Mouse (Mus musculus): ENCODE measurements at regions not wholly inside any gene's neighbourhood (a gene's known extent, or its start where the extent isn't known, plus 50 kb on each side); places are given as distances from the start of the nearest gene placed in this dataset.

DNA sequence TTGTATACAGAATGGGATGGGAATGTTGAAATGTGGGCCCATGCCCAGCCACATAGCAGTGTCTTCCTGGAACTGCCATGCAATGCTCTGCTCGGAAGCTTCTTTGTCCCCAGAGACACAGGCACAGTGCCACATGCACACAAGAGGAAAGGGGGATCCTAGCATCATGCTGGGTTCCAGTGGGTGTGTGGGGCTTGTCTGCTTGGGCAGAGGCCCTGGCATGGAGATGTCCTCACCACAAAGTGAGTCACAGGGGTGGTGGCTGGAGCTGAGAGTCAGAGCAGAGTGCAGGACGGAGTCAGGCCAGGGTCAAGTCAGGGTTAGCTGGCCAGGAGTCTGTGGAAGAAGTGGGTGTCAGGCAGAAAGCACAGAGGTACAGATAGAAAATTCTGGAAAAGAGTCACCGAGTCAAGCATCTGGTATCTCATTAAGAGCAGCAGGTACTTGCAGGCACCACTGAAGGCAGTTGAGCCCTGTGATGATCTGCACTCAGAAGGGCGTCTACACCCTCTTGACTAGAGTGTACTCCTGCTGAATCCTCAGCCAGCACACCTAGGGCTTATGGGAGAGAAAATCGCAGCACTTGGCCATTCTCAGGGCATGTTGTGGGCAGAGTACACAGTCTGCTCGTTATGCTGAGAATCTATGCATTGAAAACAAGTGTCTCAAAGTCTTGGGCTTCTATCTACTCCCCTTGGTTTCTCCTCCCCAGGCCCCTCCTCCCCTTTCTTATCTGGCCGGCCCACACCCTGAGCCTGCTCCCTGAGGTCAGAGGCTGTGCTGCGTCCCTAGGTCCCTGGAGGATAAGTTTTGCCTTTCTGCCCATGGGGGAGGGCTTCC lies 85.3 kb downstream of the Ackr3 start:
- DNase-seq (ENCODE audit: low read depth in 1 of 2, low spot score in 2 of 2): no peak
- Histone ChIP-seq H3K27me3 (ENCODE audit: control insufficient read depth, insufficient read depth, low read length) (no peaks in the 10 kb centered on the region), H3K36me3 (ENCODE audit: control insufficient read depth, insufficient read depth, low read length) (no peaks in the 10 kb centered on the region), H3K27ac (ENCODE audit: insufficient read depth, low read length) (peak overlapping the region; percentile 25; the same call in 1 of the 2 replicates), H3K4me1 (ENCODE audit: control insufficient read depth, insufficient read depth, insufficient read length) (no peaks in the 10 kb centered on the region), H3K4me3 (ENCODE audit: extremely low read depth, insufficient read depth, insufficient read length) (no peak overlapping the region)
- 53% methylated on average over 8 of the region's 8 CpGs for WGBS
- TF ChIP-seq POLR2A (IDR thresholded peaks at IDR 0.05; ENCODE audit: low read depth, low read length): no peak
- TF ChIP-seq CTCF (IDR thresholded peaks at IDR 0.05; ENCODE audit: extremely low read depth, insufficient read depth, insufficient read length, insufficient replicate concordance): no peak

DNA sequence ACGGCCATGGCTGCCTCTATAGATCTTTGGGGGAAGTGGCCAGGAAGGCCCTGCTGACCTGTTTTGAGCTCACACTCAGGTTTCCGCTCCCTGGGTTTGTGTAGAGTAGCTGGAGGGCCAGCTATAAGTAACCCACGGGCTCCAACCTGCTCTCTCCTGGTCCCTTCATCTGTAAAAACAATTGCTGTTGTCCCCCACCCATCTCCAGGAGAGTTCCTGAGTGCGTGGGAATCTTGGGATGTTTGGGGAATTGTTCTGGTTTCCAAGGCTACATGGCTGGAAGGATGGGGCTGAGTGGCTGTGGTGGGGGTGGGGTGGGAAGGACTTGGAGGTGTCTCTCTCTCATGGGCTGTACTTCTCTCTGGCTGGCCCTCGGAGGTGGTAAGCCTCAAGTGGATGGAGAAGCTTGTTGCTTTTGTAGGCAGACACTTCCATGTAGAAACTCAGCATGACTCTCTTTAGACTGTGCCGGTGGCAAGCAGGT lies 86.0 kb downstream of the Ackr3 start:
- H3K4me1 ChIP-seq (ENCODE audit: control insufficient read depth, insufficient read depth, insufficient read length): no peaks in the 10 kb centered on the region
- no peak overlapping the region for H3K4me3 ChIP-seq (ENCODE audit: extremely low read depth, insufficient read depth, insufficient read length)
- no peaks in the 10 kb centered on the region for H3K27me3 ChIP-seq (ENCODE audit: control insufficient read depth, insufficient read depth, low read length)
- no peak overlapping the region for H3K27ac ChIP-seq (ENCODE audit: insufficient read depth, low read length)
- 36% methylated on average over 6 of the region's 6 CpGs for WGBS
- TF ChIP-seq CTCF (IDR thresholded peaks at IDR 0.05; ENCODE audit: extremely low read depth, insufficient read depth, insufficient read length, insufficient replicate concordance) (no peak), POLR2A (IDR thresholded peaks at IDR 0.05; ENCODE audit: low read depth, low read length) (no peak)
- no peak for DNase-seq (ENCODE audit: low read depth in 1 of 2, low spot score in 2 of 2)
- H3K36me3 ChIP-seq (ENCODE audit: control insufficient read depth, insufficient read depth, low read length): no peaks in the 10 kb centered on the region

DNA sequence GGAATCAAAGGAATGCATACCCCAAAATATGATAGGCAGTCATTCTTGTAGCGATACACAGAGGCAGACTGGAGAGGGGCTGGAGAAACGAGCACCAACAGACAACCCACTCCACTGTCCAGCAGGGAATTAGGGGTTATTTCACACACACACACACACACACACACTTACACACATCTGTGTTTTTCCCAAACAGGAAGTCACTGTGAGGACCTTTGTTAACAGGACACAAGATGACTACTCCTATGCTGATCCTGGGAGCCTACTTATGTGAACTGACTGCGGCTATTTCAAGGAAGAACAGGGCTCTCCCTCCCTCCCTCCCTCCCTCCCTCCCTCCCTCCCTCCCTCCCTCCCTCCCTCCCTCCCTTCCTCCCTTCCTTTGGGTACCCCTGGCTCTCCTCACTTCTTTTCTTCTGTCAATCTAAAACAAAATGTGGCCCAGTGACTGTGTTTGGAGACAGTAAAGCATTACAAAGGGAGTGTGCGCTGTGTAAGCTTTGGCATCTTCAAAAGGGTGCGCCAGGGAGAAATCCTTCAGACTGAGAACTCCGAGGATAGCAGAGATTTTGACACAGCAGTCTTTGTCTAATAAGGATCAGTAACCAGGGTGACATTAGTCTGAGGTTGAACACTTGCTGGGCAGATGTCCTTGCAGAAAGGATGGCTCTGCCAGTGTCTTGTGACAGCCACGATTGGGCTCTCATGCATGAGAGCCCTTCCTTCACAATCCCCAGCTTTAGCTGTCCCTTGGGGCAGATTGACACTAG lies 86.8 kb downstream of the Ackr3 start:
- DNase-seq (ENCODE audit: low read depth in 1 of 2, low spot score in 2 of 2): no peak
- H3K27me3 ChIP-seq (ENCODE audit: control insufficient read depth, insufficient read depth, low read length): no peaks in the 10 kb centered on the region
- TF ChIP-seq CTCF (IDR thresholded peaks at IDR 0.05; ENCODE audit: extremely low read depth, insufficient read depth, insufficient read length, insufficient replicate concordance) (no peak), POLR2A (IDR thresholded peaks at IDR 0.05; ENCODE audit: low read depth, low read length) (no peak)
- H3K4me1 ChIP-seq (ENCODE audit: control insufficient read depth, insufficient read depth, insufficient read length): no peaks in the 10 kb centered on the region
- WGBS: 73% methylated on average over 7 of the region's 7 CpGs
- H3K36me3 ChIP-seq (ENCODE audit: control insufficient read depth, insufficient read depth, low read length): no peaks in the 10 kb centered on the region
- H3K27ac ChIP-seq (ENCODE audit: insufficient read depth, low read length): no peak overlapping the region
- no peak overlapping the region for H3K4me3 ChIP-seq (ENCODE audit: extremely low read depth, insufficient read depth, insufficient read length)

DNA sequence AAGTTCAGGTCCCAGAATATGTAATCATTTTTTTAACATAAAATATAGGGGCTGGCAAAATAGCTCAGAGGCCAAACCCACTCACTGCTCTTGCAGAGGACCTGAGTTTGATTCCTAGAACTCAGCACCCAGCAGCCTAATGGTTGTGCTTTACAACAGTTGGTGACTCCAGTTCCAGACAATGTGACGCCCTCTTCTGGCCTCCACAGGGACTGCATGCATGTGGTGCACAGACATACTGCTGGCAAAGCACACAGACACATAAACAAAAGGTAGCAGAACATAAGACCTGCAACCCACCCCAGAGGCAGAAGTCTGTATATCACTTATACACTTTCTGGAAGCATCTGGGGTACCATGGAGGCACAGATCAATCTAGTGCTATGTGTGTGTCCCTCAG lies 87.5 kb downstream of the Ackr3 start:
- no peak overlapping the region for H3K4me3 ChIP-seq (ENCODE audit: extremely low read depth, insufficient read depth, insufficient read length)
- no peaks in the 10 kb centered on the region for H3K36me3 ChIP-seq (ENCODE audit: control insufficient read depth, insufficient read depth, low read length)
- H3K27ac ChIP-seq (ENCODE audit: insufficient read depth, low read length): no peak overlapping the region
- no peaks in the 10 kb centered on the region for H3K4me1 ChIP-seq (ENCODE audit: control insufficient read depth, insufficient read depth, insufficient read length)
- DNase-seq (ENCODE audit: low read depth in 1 of 2, low spot score in 2 of 2): no peak
- 71% methylated on average over 1 of the region's 1 CpGs for WGBS
- TF ChIP-seq POLR2A (IDR thresholded peaks at IDR 0.05; ENCODE audit: low read depth, low read length): no peak
- no peak for TF ChIP-seq CTCF (IDR thresholded peaks at IDR 0.05; ENCODE audit: extremely low read depth, insufficient read depth, insufficient read length, insufficient replicate concordance)
- H3K27me3 ChIP-seq (ENCODE audit: control insufficient read depth, insufficient read depth, low read length): no peaks in the 10 kb centered on the region

DNA sequence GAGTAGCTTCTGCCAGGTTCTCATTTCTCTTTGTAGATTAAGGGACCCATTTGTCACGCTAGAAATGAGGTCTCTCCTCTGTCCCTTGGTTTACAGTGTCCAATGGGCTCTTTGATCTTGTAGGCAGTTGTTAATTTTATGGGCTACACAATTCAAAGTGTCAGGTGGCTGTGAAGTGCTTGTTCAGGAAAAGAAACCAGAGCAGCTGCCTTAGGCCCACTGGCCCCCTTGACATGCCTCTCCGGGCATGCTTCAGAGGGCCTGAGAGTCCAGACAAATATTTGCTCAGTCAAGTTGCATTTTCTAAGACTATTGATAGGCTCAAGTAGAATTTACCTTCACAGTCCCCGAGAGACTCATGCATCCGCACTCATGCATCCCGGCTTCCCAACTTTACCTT lies 94.0 kb downstream of the Ackr3 start:
- TF ChIP-seq CTCF (IDR thresholded peaks at IDR 0.05; ENCODE audit: extremely low read depth, insufficient read depth, insufficient read length, insufficient replicate concordance) (no peak), POLR2A (IDR thresholded peaks at IDR 0.05; ENCODE audit: low read depth, low read length) (no peak)
- H3K4me1 ChIP-seq (ENCODE audit: control insufficient read depth, insufficient read depth, insufficient read length): no peaks in the 10 kb centered on the region
- H3K36me3 ChIP-seq (ENCODE audit: control insufficient read depth, insufficient read depth, low read length): no peaks in the 10 kb centered on the region
- no peaks in the 10 kb centered on the region for H3K27me3 ChIP-seq (ENCODE audit: control insufficient read depth, insufficient read depth, low read length)
- 79% methylated on average over 5 of the region's 5 CpGs for whole genome bisulfite sequencing
- DNase-seq (ENCODE audit: low read depth in 1 of 2, low spot score in 2 of 2): no peak
- H3K4me3 ChIP-seq (ENCODE audit: extremely low read depth, insufficient read depth, insufficient read length): no peak overlapping the region
- H3K27ac ChIP-seq (ENCODE audit: insufficient read depth, low read length): no peak overlapping the region

DNA sequence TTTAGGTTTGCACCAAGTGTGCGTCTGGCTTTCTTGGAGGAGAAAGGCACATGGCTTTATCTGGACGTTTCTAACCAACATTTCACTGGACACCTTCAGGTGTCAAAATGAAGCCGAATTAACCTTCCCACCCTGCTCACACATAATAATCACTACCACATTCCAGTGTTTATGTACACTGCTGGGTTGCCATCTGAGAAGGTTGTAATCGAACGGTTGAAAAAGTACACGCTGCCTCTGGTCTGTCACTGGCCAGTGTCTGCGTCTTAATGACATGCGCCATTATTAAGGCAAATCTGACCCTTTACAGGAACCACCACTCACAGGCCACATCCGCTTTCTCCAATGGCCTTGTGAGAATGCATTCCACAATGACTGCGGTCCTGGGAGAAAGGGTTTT lies 96.4 kb downstream of the Ackr3 start:
- no peak overlapping the region for H3K4me3 ChIP-seq (ENCODE audit: extremely low read depth, insufficient read depth, insufficient read length)
- DNase-seq (ENCODE audit: low read depth in 1 of 2, low spot score in 2 of 2): no peak
- TF ChIP-seq CTCF (IDR thresholded peaks at IDR 0.05; ENCODE audit: extremely low read depth, insufficient read depth, insufficient read length, insufficient replicate concordance) (no peak), POLR2A (IDR thresholded peaks at IDR 0.05; ENCODE audit: low read depth, low read length) (no peak)
- H3K36me3 ChIP-seq (ENCODE audit: control insufficient read depth, insufficient read depth, low read length): no peaks in the 10 kb centered on the region
- H3K27ac ChIP-seq (ENCODE audit: insufficient read depth, low read length): no peak overlapping the region
- H3K4me1 ChIP-seq (ENCODE audit: control insufficient read depth, insufficient read depth, insufficient read length): no peaks in the 10 kb centered on the region
- 84% methylated on average over 10 of the region's 10 CpGs for WGBS
- no peaks in the 10 kb centered on the region for H3K27me3 ChIP-seq (ENCODE audit: control insufficient read depth, insufficient read depth, low read length)
